Mouse (Mus musculus) lung, postnatal 4 days (tissue): ENCODE measurements around the gene Rbm33.

Experiments used
- DNase-seq, 2 experiments: peaks; one replicate each; pipeline ENCODE4 v3.0.0; 2021

The Rbm33 gene

DNA sequence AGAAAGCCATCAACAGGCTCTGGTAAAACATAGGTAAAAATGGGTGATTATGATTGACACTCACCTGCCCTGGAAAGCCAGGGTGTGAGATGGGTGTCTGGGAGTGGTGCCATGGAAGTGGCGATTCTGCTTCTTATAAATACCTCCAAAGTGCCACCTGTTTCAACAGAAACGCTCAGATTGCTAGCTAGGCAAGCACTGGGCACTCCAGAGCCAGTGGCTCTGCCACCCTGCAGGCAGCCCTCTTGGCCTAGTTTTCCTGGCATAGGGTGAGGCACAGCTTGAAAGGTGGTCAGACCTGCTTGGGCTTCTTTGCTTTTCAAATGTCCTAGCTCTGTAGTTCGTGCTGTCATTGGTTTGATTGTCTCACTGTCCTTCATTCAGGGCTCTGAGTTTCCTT, 97.2 kb downstream of the Rbm33 start:
- peak; percentile 13 to 50 for DNase-seq

DNA sequence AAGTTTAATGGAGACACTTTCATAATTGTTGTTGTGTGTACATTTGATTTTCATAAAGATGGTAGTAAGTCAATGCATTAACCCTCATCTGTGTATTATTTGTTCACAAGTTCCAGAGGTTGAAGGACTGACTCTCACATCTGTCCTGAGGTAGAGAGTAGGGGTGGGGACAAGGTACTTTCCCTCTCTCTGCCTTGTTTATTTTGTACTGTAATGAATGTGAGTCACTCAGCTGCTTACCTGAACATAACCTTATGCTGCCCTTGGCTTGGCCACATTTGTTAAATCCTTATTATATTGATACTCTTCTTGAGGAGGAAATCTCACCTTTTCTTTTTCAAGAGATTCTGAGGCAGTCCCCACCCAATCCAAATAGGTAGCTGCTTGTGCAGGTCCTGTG, 99.1 kb downstream of the Rbm33 start:
- no peak for DNase-seq

- DNase-seq, result no peak
Observed at GRCm38 (mm10) chr5:28418734-28419133, 101.8 kb downstream of the Rbm33 start.

- DNase-seq, result peak in 1 of 2 experiments; percentile 3
Observed at GRCm38 (mm10) chr5:28419640-28420265, 102.8 kb downstream of the Rbm33 start.

- DNase-seq, result peak in 1 of 2 experiments; percentile 2
Observed at GRCm38 (mm10) chr5:28423781-28424180, 106.9 kb downstream of the Rbm33 start.

DNA sequence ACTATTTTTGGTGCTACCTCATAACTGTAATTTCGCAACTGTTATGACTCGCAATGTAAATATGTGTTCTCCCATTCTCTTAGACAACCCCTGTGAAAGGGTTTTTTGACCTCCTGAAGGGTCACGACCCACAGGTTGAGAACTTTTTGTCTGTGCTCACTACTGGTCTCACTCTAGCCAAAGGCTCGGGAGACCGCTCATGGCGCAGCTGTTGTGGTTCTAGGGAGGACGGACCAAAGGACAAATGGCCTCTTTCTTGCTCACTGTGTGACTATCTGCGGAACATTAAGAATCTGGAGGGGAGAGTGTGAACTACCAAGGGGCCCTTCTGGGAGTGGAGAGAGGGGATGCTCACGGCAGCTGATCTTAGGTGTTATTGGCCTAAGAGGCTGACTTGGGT, 109.0 kb downstream of the Rbm33 start:
- peak in 1 of 2 experiments; percentile 2 for DNase-seq

DNA sequence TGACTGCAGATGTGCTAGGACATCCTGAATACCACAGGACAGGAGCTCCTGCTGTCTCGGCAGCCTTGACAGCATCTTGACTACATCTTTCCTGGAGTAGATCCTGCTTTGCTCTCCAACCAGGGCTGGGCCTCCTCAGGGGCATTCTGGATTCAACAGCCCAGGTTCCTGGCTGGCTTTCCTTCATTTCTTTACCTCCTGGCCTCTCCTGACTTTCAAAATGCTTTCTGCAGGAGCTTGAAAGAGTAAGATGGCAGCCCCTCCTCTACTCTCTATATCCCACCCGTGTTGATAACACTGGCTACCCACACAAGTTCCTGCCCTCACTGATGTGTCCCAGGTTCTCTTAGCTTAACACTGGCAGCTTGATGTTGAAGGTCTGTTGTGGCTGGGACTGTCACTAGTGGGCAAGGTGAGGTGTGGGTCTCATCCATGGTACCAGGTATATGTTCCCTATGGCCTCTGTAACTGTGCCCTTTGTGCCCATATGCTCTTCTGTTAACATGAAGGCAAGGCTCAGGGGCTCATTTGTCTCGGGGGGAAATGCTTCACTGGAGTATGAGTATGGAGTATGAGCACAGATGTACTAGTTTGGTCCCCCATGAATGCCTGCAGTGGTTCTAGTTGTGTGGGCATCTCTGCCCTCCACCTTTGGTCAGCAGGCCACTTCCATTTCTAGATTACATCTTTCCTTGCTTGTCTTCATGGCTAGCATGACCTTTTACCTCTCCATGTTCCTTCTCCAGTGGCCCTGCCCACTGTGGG, 133.4 kb downstream of the Rbm33 start:
- DNase-seq, result peak in 1 of 2 experiments; percentile 6

DNA sequence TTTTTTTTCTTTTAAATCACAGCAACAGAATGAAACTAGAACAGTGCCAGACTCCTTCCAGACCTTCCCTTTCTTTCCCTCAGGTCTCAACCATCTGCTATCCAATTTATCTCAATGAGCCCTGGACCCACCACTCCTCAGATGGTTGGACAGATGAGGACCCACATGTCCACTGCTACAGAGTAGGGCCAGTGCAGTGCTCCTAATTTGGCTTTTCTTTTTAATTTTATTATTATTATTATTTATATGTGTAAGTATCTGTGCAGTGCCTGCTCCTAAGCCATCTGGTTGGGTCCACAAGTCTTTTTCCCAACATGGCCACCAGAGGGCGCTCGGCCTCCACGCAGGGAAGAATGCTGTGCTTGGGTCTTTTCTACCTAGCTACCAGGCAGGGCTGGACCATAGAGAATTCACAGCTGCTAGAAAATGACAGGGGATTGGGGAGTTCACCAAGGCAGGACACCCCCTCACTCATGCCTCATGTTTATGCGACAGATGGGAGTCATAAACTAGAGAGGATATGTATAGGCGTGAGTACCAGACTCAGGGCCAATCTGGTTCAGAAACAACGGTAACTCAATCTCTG, 134.2 kb downstream of the Rbm33 start:
- peak; percentile 71 to 84 for DNase-seq

DNA sequence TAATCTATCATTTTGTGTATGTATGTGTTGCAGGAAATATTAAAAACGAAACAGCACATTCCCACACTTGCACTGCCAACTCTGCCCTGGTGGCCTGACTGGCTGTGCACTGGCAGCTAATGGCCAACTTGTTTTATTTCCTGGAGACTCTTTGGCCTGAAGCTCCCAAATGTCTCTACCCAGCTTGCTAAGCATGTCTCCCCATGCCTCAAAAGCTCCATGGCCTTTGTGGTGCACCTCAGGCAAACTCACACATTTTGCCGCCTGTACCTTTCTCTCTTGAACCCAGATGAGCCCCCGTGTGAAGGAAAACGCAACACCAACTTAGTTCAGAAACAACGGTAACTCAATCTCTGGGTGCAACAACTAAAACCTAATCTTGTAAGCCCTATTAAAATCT, 136.2 kb downstream of the Rbm33 start:
- DNase-seq, result peak in 1 of 2 experiments; percentile 1

DNA sequence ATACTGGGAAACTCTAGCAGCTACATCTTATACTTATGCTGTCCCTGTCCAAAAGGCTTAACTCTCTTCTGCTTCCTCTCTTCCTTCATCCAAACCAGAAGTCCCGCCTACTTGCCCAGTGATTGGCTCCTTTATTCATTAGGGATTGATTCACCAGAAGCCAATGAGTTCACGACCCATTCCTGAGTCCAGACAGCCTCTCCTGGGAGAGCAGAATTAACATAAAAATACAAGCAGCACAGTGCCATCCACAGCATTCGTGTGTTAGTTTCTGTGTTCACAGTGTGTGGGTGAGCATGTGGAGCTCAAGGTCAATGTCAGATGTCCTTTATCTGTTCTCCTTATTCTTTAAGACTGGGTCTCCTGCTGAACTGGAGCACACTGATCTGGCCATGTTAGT, 136.6 kb downstream of the Rbm33 start:
- DNase-seq, result no peak

DNA sequence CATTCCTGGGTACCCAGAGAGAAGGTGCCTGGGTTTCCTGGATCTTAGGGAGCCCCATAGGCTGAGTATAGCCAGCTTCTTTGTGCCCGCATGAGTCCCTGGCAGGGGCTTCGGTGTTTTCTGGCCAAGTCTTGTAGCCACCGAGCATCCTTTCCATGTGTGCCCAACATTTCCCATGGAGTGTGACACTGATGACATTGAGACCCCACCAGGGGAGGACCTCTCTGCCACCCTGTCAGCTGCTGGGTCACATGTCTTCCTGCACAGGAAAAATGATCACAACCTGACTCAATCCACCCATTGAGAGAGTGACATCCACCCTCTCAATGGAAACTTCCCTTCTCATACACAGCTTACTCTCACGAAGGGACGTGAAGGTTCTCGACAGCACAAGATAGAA, 137.6 kb downstream of the Rbm33 start:
- peak; percentile 2 to 13 for DNase-seq

DNA sequence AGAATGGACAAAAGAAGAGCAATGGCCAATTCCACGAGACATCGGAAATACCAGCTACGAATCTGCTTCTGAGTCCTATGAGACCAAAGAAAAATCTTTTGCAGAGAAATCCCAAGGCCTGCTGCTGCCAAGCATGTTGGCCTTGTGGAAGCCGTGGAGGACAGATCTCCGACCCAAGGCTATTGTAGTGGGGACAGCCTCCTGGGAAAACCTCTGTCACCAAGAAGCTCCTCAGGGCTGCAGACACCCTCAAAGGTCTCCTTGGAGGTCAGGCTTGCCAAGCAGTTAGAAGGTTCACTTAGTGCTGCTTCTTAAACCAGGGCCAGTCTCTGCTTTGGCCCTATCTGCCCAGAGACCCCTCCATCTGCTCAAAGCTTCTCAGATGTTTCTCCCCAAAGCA, 138.8 kb downstream of the Rbm33 start:
- DNase-seq, result peak in 1 of 2 experiments; percentile 10

- peak in 1 of 2 experiments; percentile 3 for DNase-seq
Observed at GRCm38 (mm10) chr5:28456366-28456765, 139.4 kb downstream of the Rbm33 start.

GRCm38 (mm10) chr5:28457921-28458641, 141.2 kb downstream of the Rbm33 start:
- DNase-seq, result peak; percentile 25 to 63

GRCm38 (mm10) chr5:28458821-28459240, 141.9 kb downstream of the Rbm33 start:
- peak; percentile 78 to 93 for DNase-seq

GRCm38 (mm10) chr5:28459456-28460225, 142.7 kb downstream of the Rbm33 start:
- peak; percentile 66 to 87 for DNase-seq

GRCm38 (mm10) chr5:28460556-28461350, 143.8 kb downstream of the Rbm33 start:
- peak; percentile 17 to 41 for DNase-seq

GRCm38 (mm10) chr5:28461376-28461775, 144.5 kb downstream of the Rbm33 start:
- no peak for DNase-seq

DNA sequence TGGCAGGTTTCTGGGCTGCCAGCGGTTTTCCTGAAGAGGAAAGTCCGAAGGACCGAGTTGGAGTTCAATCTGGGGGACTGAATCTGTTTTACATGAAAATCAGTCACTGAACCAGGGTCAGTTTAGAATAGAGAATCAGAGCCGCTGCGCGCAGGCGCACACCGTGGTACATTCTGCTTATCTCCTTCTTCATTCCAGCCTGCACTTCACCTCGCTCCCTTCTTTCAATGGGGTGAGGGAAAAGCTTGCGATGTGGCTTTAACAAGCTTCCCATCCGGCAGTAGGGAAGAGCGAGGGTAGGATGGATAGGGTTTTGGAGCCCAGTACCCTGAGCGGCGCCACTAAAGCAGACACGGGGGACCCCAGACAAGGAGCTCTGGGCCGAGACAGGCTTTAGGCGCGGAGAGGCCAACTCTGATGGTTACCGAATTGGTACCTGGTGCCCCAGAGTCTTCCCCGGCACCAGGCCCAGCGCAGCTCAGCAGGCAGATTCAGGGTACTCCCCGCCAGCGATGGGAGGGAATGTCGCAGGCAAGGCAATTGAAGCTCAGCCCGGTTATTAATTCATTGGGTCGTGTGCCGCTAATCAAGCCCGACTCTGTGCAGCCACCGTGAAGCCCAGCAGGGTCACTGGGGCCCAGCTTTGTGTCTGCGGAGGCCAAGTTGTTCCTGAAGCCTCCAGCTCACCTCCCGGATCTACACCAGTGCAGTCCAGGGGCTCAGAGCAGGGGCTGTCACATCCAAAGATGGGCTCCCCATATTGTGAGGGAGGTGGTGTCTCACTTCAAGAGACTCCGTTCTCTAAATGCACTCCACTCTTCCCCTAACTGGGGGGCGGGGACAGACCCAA, 146.0 kb downstream of the Rbm33 start:
- peak; percentile 48 to 72 for DNase-seq

GRCm38 (mm10) chr5:28463656-28464055, 146.7 kb downstream of the Rbm33 start:
- DNase-seq, result peak; percentile 16 to 61
